Mouse (Mus musculus) liver, adult 2 months (tissue): ENCODE results near the gene Xrn2. TPM values are rescaled to one million over a fixed set of nuclear protein-coding genes. Genes with fewer than 3 reads are reported as not detected.
A peak's percentile ranks its signal among the peaks of the same experiment; 100 is the strongest.

Experiments
- DNase-seq: peaks from one replicate; pipeline ENCODE4 v3.0.0-alpha.2; 2011; ENCODE audit warnings: low read depth, low spot score; ENCODE audit errors: extremely low read depth
- H3K27ac ChIP-seq: fragments of 200-500 bp; replicated peaks from 2 replicates; pipeline ENCODE4 v1.5.1; 2012; ENCODE audit warnings: low read depth, mild to moderate bottlenecking, control low read depth, inconsistent platforms, low read length; ENCODE audit not compliant: insufficient read depth
- H3K27me3 ChIP-seq: fragments of 200-500 bp; 2 replicates; pipeline ENCODE4 v1.6.1; 2012; ENCODE audit warnings: mild to moderate bottlenecking, moderate library complexity, low read length, inconsistent platforms; ENCODE audit not compliant: control insufficient read depth, insufficient read depth
- H3K36me3 ChIP-seq: fragments of 200-500 bp; 2 replicates; pipeline ENCODE4 v1.6.1; 2012; ENCODE audit warnings: low read length, inconsistent platforms; ENCODE audit not compliant: control insufficient read depth, insufficient read depth
- H3K4me1 ChIP-seq: fragments of 200-500 bp; 2 replicates; pipeline ENCODE4 v1.6.1; 2011; ENCODE audit warnings: low read length; ENCODE audit not compliant: control insufficient read depth, insufficient read depth
- H3K4me3 ChIP-seq: fragments of 200-500 bp; 2 replicates; pipeline ENCODE4 v1.5.1; 2011; ENCODE audit warnings: low read depth, mild to moderate bottlenecking, control low read depth, low read length, moderate library complexity; ENCODE audit not compliant: insufficient read depth
- H3K79me2 ChIP-seq: fragments of 200-500 bp; 2 replicates; pipeline ENCODE4 v1.6.1; 2012; ENCODE audit warnings: inconsistent platforms, mild to moderate bottlenecking, low read length, moderate library complexity; ENCODE audit not compliant: control insufficient read depth, insufficient read depth
- H3K9ac ChIP-seq: fragments of 200-500 bp; 2 replicates; pipeline ENCODE4 v1.6.1; 2012; ENCODE audit warnings: low read depth, mild to moderate bottlenecking, control low read depth, inconsistent platforms, low read length
- CTCF ChIP-seq: fragments of 200-500 bp; IDR thresholded peaks from 2 replicates; pipeline ENCODE4 v1.5.1; 2011; ENCODE audit warnings: low read depth, low read length, control low read depth
- POLR2A ChIP-seq: fragments of 200-500 bp; IDR thresholded peaks from 2 replicates; pipeline ENCODE4 v1.6.1; 2011; ENCODE audit warnings: low read length, control low read depth; ENCODE audit not compliant: insufficient read depth; ENCODE audit errors: extremely low read depth
- WGBS: fragments of 180-500 bp; shearing (Covaris S2); methylation state at CpG from one replicate; pipeline ENCODE4 v1.1.7; 2018; 5-methylcytosine and 5-hydroxymethylcytosine counted together
- polyA plus RNA-seq: library from polyadenylated mRNA; depleted of rRNA; stranded (reverse); fragments of >200 nt; gene quantifications from 2 replicates; pipeline ENCODE4 v1.2.3, GENCODE M21; 2012; rRNA removed
- total RNA-seq: library from RNA; depleted of rRNA; stranded (reverse); fragments of >200 nt; gene quantifications from 2 replicates; pipeline ENCODE4 v1.2.3, GENCODE M21; 2014; rRNA removed

Xrn2 gene
- total RNA-seq (35.8 and 57.9 TPM in 2 replicates), polyA plus RNA-seq (13.5 and 14.5 TPM in 2 replicates)

- H3K79me2 ChIP-seq: peaks cover 10% of the 10 kb centered on the region; the same call in 1 of the 2 replicates
- no peaks in the 10 kb centered on the region for H3K27me3 ChIP-seq
- no peaks in the 10 kb centered on the region for H3K36me3 ChIP-seq
- H3K27ac ChIP-seq: peak within 1 kb of the TSS; percentile 98
- no peak for TF ChIP-seq CTCF
- TF ChIP-seq POLR2A: peak; percentile 68; the same call in 1 of the 2 replicates
- peak within 1 kb of the TSS; percentile 90 for H3K9ac ChIP-seq
- peaks cover 10% of the 10 kb centered on the region for H3K4me1 ChIP-seq
- peak within 1 kb of the TSS; percentile 85 for H3K4me3 ChIP-seq
- under 1% methylated on average over 37 of the region's 37 CpGs for WGBS
- peak; percentile 85 for DNase-seq
Measured at GRCm38 (mm10) chr2:147012623-147013184, at the start of gene Xrn2. TSS of gene Xrn2 (plus strand) at chr2:147012996.

GRCm38 (mm10) chr2:146975024-146975423 lies 37.8 kb upstream of the Xrn2 start:
- peak; percentile 92 for DNase-seq
- WGBS: 25% methylated on average over 3 of the region's 3 CpGs
- H3K4me1 ChIP-seq: peaks cover 7% of the 10 kb centered on the region; the same call in 1 of the 2 replicates
- H3K79me2 ChIP-seq: no peaks in the 10 kb centered on the region
- no peaks in the 10 kb centered on the region for H3K36me3 ChIP-seq
- no peak for TF ChIP-seq POLR2A
- TF ChIP-seq CTCF: no peak
- H3K4me3 ChIP-seq: no peak overlapping the region
- no peak overlapping the region for H3K27ac ChIP-seq
- no peaks in the 10 kb centered on the region for H3K27me3 ChIP-seq
- H3K9ac ChIP-seq: no peak overlapping the region

- no peak overlapping the region for H3K4me3 ChIP-seq
- no peak for DNase-seq
- no peaks in the 10 kb centered on the region for H3K79me2 ChIP-seq
- no peaks in the 10 kb centered on the region for H3K36me3 ChIP-seq
- H3K4me1 ChIP-seq: peaks cover 7% of the 10 kb centered on the region; the same call in 1 of the 2 replicates
- no peak overlapping the region for H3K9ac ChIP-seq
- H3K27me3 ChIP-seq: no peaks in the 10 kb centered on the region
- TF ChIP-seq CTCF (no peak), POLR2A (no peak)
- H3K27ac ChIP-seq: no peak overlapping the region
- 79% methylated on average over 3 of the region's 3 CpGs for whole genome bisulfite sequencing
Measured at GRCm38 (mm10) chr2:146975453-146976028, 37.3 kb upstream of the Xrn2 start.

- DNase-seq: no peak
- TF ChIP-seq CTCF: no peak
- TF ChIP-seq POLR2A: no peak
- Histone ChIP-seq H3K4me1 (no peaks in the 10 kb centered on the region), H3K9ac (no peak overlapping the region), H3K36me3 (no peaks in the 10 kb centered on the region), H3K4me3 (no peak overlapping the region), H3K27me3 (no peaks in the 10 kb centered on the region), H3K79me2 (no peaks in the 10 kb centered on the region), H3K27ac (no peak overlapping the region)
- 93% methylated on average over 2 of the region's 2 CpGs for WGBS
Measured at GRCm38 (mm10) chr2:146982786-146983185, 30.0 kb upstream of the Xrn2 start.

- no peak overlapping the region for H3K27ac ChIP-seq
- no peak overlapping the region for H3K4me3 ChIP-seq
- no peaks in the 10 kb centered on the region for H3K4me1 ChIP-seq
- 95% methylated on average over 2 of the region's 2 CpGs for WGBS
- no peaks in the 10 kb centered on the region for H3K79me2 ChIP-seq
- no peak for DNase-seq
- H3K27me3 ChIP-seq: no peaks in the 10 kb centered on the region
- no peaks in the 10 kb centered on the region for H3K36me3 ChIP-seq
- no peak for TF ChIP-seq POLR2A
- no peak for TF ChIP-seq CTCF
- H3K9ac ChIP-seq: no peak overlapping the region
Measured at GRCm38 (mm10) chr2:146984831-146985230, 28.0 kb upstream of the Xrn2 start.

GRCm38 (mm10) chr2:146985807-146986206 lies 27.0 kb upstream of the Xrn2 start:
- no peaks in the 10 kb centered on the region for H3K79me2 ChIP-seq
- DNase-seq: no peak
- H3K27ac ChIP-seq: no peak overlapping the region
- no peaks in the 10 kb centered on the region for H3K27me3 ChIP-seq
- WGBS: 73% methylated on average over 1 of the region's 1 CpGs
- H3K4me1 ChIP-seq: no peaks in the 10 kb centered on the region
- H3K4me3 ChIP-seq: no peak overlapping the region
- H3K36me3 ChIP-seq: no peaks in the 10 kb centered on the region
- TF ChIP-seq CTCF (no peak), POLR2A (no peak)
- H3K9ac ChIP-seq: no peak overlapping the region
